Mouse (Mus musculus) MEL (cell line): Measurements from ENCODE around the gene Papola. TPM values are rescaled to one million over a fixed set of nuclear protein-coding genes. Genes with fewer than 3 reads are reported as not detected.

ENCODE experiments used
- DNase-seq: peaks from one replicate; pipeline ENCODE4 v3.0.0; 2011; ENCODE audit warnings: low read depth, low spot score
- H3K27ac ChIP-seq: 2 replicates; pipeline ENCODE4 v1.5.1; 2012; ENCODE audit warnings: low read depth, mild to moderate bottlenecking, control low read depth, low read length, moderate library complexity; ENCODE audit not compliant: control insufficient read depth
- H3K27me3 ChIP-seq, 2 experiments: fragments of 150-350 bp in 1 of 2; sonication (generic) in 1 of 2; 2 replicates each; pipeline ENCODE4 v1.6.1; 2012; ENCODE audit warnings: low read length in 2 of 2, mild to moderate bottlenecking in 2 of 2, improper control_type of control experiment in 1 of 2, moderate library complexity in 1 of 2; ENCODE audit not compliant: insufficient read depth in 2 of 2, control insufficient read depth in 1 of 2
- H3K36me3 ChIP-seq, 2 experiments: 2 replicates each; pipeline ENCODE4 v1.6.1; 2012 to 2014; ENCODE audit warnings: low read length in 2 of 2, improper control_type of control experiment in 1 of 2, inconsistent platforms in 1 of 2, mild to moderate bottlenecking in 1 of 2; ENCODE audit not compliant: insufficient read depth in 2 of 2, control insufficient read depth in 1 of 2
- H3K4me1 ChIP-seq, 2 experiments: fragments of 150-350 bp in 1 of 2; sonication (generic) in 1 of 2; 2 replicates each; pipeline ENCODE4 v1.6.1; 2012; ENCODE audit warnings: low read length in 2 of 2, improper control_type of control experiment in 1 of 2, mild to moderate bottlenecking in 1 of 2; ENCODE audit not compliant: insufficient read depth in 2 of 2, control insufficient read depth in 1 of 2
- H3K4me3 ChIP-seq, 2 experiments: fragments of 150-350 bp in 1 of 2; sonication (generic) in 1 of 2; 2 replicates each; pipeline ENCODE4 v1.5.1; 2012; ENCODE audit warnings: low read depth in 2 of 2, low read length in 2 of 2, mild to moderate bottlenecking in 2 of 2, moderate library complexity in 2 of 2, control low read depth in 1 of 2, improper control_type of control experiment in 1 of 2; ENCODE audit not compliant: control insufficient read depth in 1 of 2, insufficient read depth in 1 of 2
- H3K79me2 ChIP-seq: 2 replicates; pipeline ENCODE4 v1.6.1; 2012; ENCODE audit warnings: mild to moderate bottlenecking, low read length, moderate library complexity; ENCODE audit not compliant: control insufficient read depth, poor library complexity, insufficient read depth
- H3K9ac ChIP-seq: 2 replicates; pipeline ENCODE4 v1.6.1; 2012; ENCODE audit warnings: low read depth, mild to moderate bottlenecking, control low read depth, low read length, moderate library complexity; ENCODE audit not compliant: control insufficient read depth, poor library complexity, severe bottlenecking
- H3K9me3 ChIP-seq: fragments of 150-350 bp; sonication (generic); replicated peaks from 2 replicates; pipeline ENCODE4 v1.6.1; 2012; ENCODE audit warnings: mild to moderate bottlenecking, low read length, improper control_type of control experiment, moderate library complexity; ENCODE audit not compliant: insufficient read depth
- CHD1 ChIP-seq: IDR thresholded peaks from 2 replicates; pipeline ENCODE4 v1.6.1; 2012; ENCODE audit warnings: low read depth, mild to moderate bottlenecking, inconsistent platforms, low read length, improper control_type of control experiment
- CTCF ChIP-seq, 3 experiments: IDR thresholded peaks in 2 of 3; conservative IDR thresholded peaks in 1 of 3; 2 replicates each; pipeline ENCODE4 v1.5.1; 2011 to 2012; ENCODE audit warnings: low read length in 3 of 3, low read depth in 2 of 3, mild to moderate bottlenecking in 2 of 3, improper control_type of control experiment in 1 of 3, inconsistent platforms in 1 of 3, mixed read lengths in 1 of 3, moderate library complexity in 1 of 3; ENCODE audit not compliant: control insufficient read depth in 1 of 3, insufficient read depth in 1 of 3, poor library complexity in 1 of 3, severe bottlenecking in 1 of 3
- ELF1 ChIP-seq: IDR thresholded peaks from 2 replicates; pipeline ENCODE4 v1.6.1; 2014; ENCODE audit warnings: low read depth, mild to moderate bottlenecking, inconsistent platforms, low read length, improper control_type of control experiment, moderate library complexity
- ETS1 ChIP-seq: IDR thresholded peaks from 2 replicates; pipeline ENCODE4 v1.6.1; 2012; ENCODE audit warnings: low read depth, mild to moderate bottlenecking, inconsistent platforms, low read length, improper control_type of control experiment, moderate library complexity
- GABPA ChIP-seq: IDR thresholded peaks from 2 replicates; pipeline ENCODE4 v1.6.1; 2012; ENCODE audit warnings: low read depth, mild to moderate bottlenecking, inconsistent platforms, low read length, improper control_type of control experiment, moderate library complexity
- HCFC1 ChIP-seq: IDR thresholded peaks from 2 replicates; pipeline ENCODE4 v1.6.1; 2012; ENCODE audit warnings: low read depth, mild to moderate bottlenecking, inconsistent platforms, low read length, improper control_type of control experiment, moderate library complexity
- JUND ChIP-seq: IDR thresholded peaks from 2 replicates; pipeline ENCODE4 v1.6.1; 2011; ENCODE audit warnings: low read depth, mild to moderate bottlenecking, improper control_type of control experiment, low read length
- MAX ChIP-seq: IDR thresholded peaks from 2 replicates; pipeline ENCODE4 v1.6.1; 2011; ENCODE audit warnings: low read length, improper control_type of control experiment
- MAZ ChIP-seq: IDR thresholded peaks from 2 replicates; pipeline ENCODE4 v1.6.1; 2012; ENCODE audit warnings: low read depth, mild to moderate bottlenecking, inconsistent platforms, low read length, improper control_type of control experiment
- MXI1 ChIP-seq: IDR thresholded peaks from 2 replicates; pipeline ENCODE4 v1.6.1; 2011; ENCODE audit warnings: mild to moderate bottlenecking, low read depth, low read length, improper control_type of control experiment
- NRF1 ChIP-seq: IDR thresholded peaks from 2 replicates; pipeline ENCODE4 v1.6.1; 2014; ENCODE audit warnings: low read depth, mild to moderate bottlenecking, inconsistent platforms, low read length, improper control_type of control experiment, moderate library complexity; ENCODE audit not compliant: poor library complexity, insufficient read depth, severe bottlenecking
- POLR2A ChIP-seq, 2 experiments: IDR thresholded peaks; 2 replicates each; pipeline ENCODE4 v1.6.1; 2011 to 2012; ENCODE audit warnings: low read length in 2 of 2, mild to moderate bottlenecking in 2 of 2, control low read depth in 1 of 2, improper control_type of control experiment in 1 of 2, low read depth in 1 of 2, moderate library complexity in 1 of 2; ENCODE audit not compliant: control insufficient read depth in 1 of 2, insufficient read depth in 1 of 2, poor library complexity in 1 of 2
- POLR2AphosphoS2 ChIP-seq: IDR thresholded peaks from 2 replicates; pipeline ENCODE4 v1.6.1; 2011; ENCODE audit warnings: low read length, improper control_type of control experiment
- POLR2AphosphoS5 ChIP-seq: IDR thresholded peaks from 2 replicates; pipeline ENCODE4 v1.6.1; 2012; ENCODE audit warnings: low read depth, borderline replicate concordance, mild to moderate bottlenecking, inconsistent platforms, low read length, moderate library complexity, mixed read lengths
- RCOR1 ChIP-seq: IDR thresholded peaks from 2 replicates; pipeline ENCODE4 v1.6.1; 2012; ENCODE audit warnings: low read depth, mild to moderate bottlenecking, inconsistent platforms, low read length, improper control_type of control experiment
- TBP ChIP-seq: IDR thresholded peaks from 2 replicates; pipeline ENCODE4 v1.8.0; 2011; ENCODE audit warnings: low read depth, low read length, improper control_type of control experiment
- UBTF ChIP-seq: IDR thresholded peaks from 2 replicates; pipeline ENCODE4 v1.6.1; 2012; ENCODE audit warnings: low read depth, mild to moderate bottlenecking, inconsistent platforms, low read length, improper control_type of control experiment, moderate library complexity, borderline replicate concordance; ENCODE audit not compliant: insufficient read depth
- USF1 ChIP-seq: IDR thresholded peaks from 2 replicates; pipeline ENCODE4 v1.6.1; 2014; ENCODE audit warnings: low read depth, mild to moderate bottlenecking, inconsistent platforms, low read length, improper control_type of control experiment, moderate library complexity
- ZC3H11A ChIP-seq: IDR thresholded peaks from 2 replicates; pipeline ENCODE4 v1.6.1; 2012; ENCODE audit warnings: low read depth, mild to moderate bottlenecking, inconsistent platforms, low read length, improper control_type of control experiment
- ZKSCAN1 ChIP-seq: IDR thresholded peaks from 2 replicates; pipeline ENCODE4 v1.6.1; 2012; ENCODE audit warnings: low read depth, mild to moderate bottlenecking, inconsistent platforms, low read length, improper control_type of control experiment, moderate library complexity
- ZMIZ1 ChIP-seq: IDR thresholded peaks from 2 replicates; pipeline ENCODE4 v1.6.1; 2012; ENCODE audit warnings: low read depth, mild to moderate bottlenecking, inconsistent platforms, low read length, improper control_type of control experiment, moderate library complexity
- polyA plus RNA-seq, 2 experiments: library from polyadenylated mRNA; stranded (reverse) in 1 of 2; unstranded in 1 of 2; fragments of >175 nt in 1 of 2; fragments of >200 nt in 1 of 2; gene quantifications; 2 replicates each; pipeline versions ENCODE4 v1.2.1 to v1.2.4; 2012; ENCODE audit warnings: low replicate concordance in 2 of 2, low read depth in 1 of 2; ENCODE audit not compliant: insufficient read length in 2 of 2, insufficient read depth in 1 of 2, missing spikeins in 1 of 2
- total RNA-seq: library from RNA; depleted of rRNA; stranded (reverse); fragments of 300-350 nt; gene quantifications from 2 replicates; pipeline ENCODE4 v1.2.3, GENCODE M21; 2012

Gene Papola
- total and polyA plus RNA-seq, 3 experiments, result 144 to 329 (median 193) TPM

GRCm38 (mm10) chr12:105794896-105795295, 10.4 kb downstream of the Papola start:
- no peak overlapping the region for H3K9ac ChIP-seq
- no peak for DNase-seq
- peaks cover 80% of the 10 kb centered on the region for H3K79me2 ChIP-seq
- H3K36me3 ChIP-seq, result peaks cover 20 to 34% of the 10 kb centered on the region in 2 experiments
- H3K4me1 ChIP-seq, result no peaks in the 10 kb centered on the region; a peak in 1 of 4 replicates
- H3K4me3 ChIP-seq, result no peak overlapping the region
- no peaks in the 10 kb centered on the region for H3K27me3 ChIP-seq
- H3K9me3 ChIP-seq, result no peaks in the 10 kb centered on the region
- TF ChIP-seq ETS1, result no peak
- TF ChIP-seq POLR2AphosphoS2, result no peak
- no peak for TF ChIP-seq MAZ
- H3K27ac ChIP-seq, result no peak overlapping the region

- Histone ChIP-seq H3K4me1 (peaks cover 0 to 4% of the 10 kb centered on the region in 2 experiments; a peak in 2 of 4 replicates), H3K9me3 (no peaks in the 10 kb centered on the region), H3K36me3 (peaks cover 18 to 49% of the 10 kb centered on the region in 2 experiments), H3K27ac (no peak overlapping the region), H3K79me2 (peaks cover 67% of the 10 kb centered on the region), H3K27me3 (no peaks in the 10 kb centered on the region), H3K9ac (no peak overlapping the region), H3K4me3 (no peak overlapping the region)
- no peak for DNase-seq
- TF ChIP-seq NRF1 (no peak), RCOR1 (peak; percentile 23; the same call in 1 of the 2 replicates), MXI1 (no peak), ZC3H11A (no peak)
These were observed 13.5 kb downstream of the Papola start for GRCm38 (mm10) chr12:105798001-105798400.

GRCm38 (mm10) chr12:105805790-105806189, 21.3 kb downstream of the Papola start:
- Histone ChIP-seq H3K27me3 (no peaks in the 10 kb centered on the region), H3K4me1 (peaks cover 10 to 21% of the 10 kb centered on the region in 2 experiments), H3K27ac (no peak overlapping the region), H3K36me3 (peaks cover 49 to 72% of the 10 kb centered on the region in 2 experiments), H3K4me3 (no peak overlapping the region), H3K9me3 (no peaks in the 10 kb centered on the region), H3K79me2 (peaks cover 14% of the 10 kb centered on the region; the same call in 1 of the 2 replicates), H3K9ac (no peak overlapping the region)
- TF ChIP-seq RCOR1 (no peak), HCFC1 (no peak), UBTF (no peak), ZKSCAN1 (no peak), MAX (no peak), GABPA (no peak), ELF1 (no peak), CHD1 (no peak), ETS1 (no peak), TBP (no peak), USF1 (no peak), POLR2AphosphoS5 (no peak), POLR2A (IDR thresholded peaks at IDR 0.05; ENCODE audit: control insufficient read depth in 1 of 2, insufficient read depth in 1 of 2, low read depth in 1 of 2, low read length in 2 of 2, poor library complexity in 1 of 2) (no peak), JUND (no peak), NRF1 (no peak), ZMIZ1 (no peak), POLR2AphosphoS2 (no peak; the same call in 1 of the 2 replicates), CTCF (IDR thresholded peaks at IDR 0.05 in 2 of 3, conservative IDR thresholded peaks at IDR 0.05 in 1 of 3; ENCODE audit: control insufficient read depth in 1 of 3, insufficient read depth in 1 of 3, low read depth in 2 of 3, low read length in 3 of 3, poor library complexity in 1 of 3, severe bottlenecking in 1 of 3) (no peak)
- DNase-seq, result no peak
